7 mouse cellular contexts compared by ENCODE assay signal in the genomic region with DNA sequence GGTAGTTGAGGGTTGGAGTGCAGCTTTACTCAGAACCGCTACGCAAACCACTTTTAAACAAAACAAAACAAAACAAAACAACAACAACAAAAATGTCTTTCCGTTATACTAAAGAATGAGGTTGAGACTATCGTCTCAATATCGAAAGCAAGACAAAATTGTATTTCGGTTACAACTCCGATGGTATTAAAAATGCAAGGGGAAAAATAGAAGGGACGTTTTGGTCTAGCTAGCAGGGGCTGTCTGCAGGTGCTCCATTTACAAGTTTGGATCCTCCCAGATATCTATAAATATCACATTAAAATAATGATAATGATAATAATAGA. TPM values are rescaled to one million over a fixed set of nuclear protein-coding genes. Genes with fewer than 3 reads are reported as not detected.
DNase-seq lines count a peak whose midpoint lies in the region; ATAC-seq and TF ChIP-seq lines count a peak whose summit lies in the region.

TSS of gene Cd1d1 (minus strand) at position 27 of the 326 bp plus-strand sequence.

- no peaks in the 10 kb centered on the region for H3K9me3 ChIP-seq in lung, embryonic 16.5 days (ENCODE audit: control insufficient read depth, low read length)
- H3K9me3 ChIP-seq in embryonic facial prominence, embryonic 11.5 days (replicated peaks; ENCODE audit: control insufficient read depth, low read length) = no peaks in the 10 kb centered on the region
- H3K9me3 ChIP-seq in midbrain, postnatal 0 days (ENCODE audit: low read length) = no peaks in the 10 kb centered on the region

- no peaks in the 10 kb centered on the region for H3K36me3 ChIP-seq in lung, embryonic 16.5 days (ENCODE audit: control insufficient read depth, insufficient read depth, low read length)
- no peaks in the 10 kb centered on the region for H3K36me3 ChIP-seq in embryonic facial prominence, embryonic 11.5 days (replicated peaks; ENCODE audit: control insufficient read depth, insufficient read depth, low read depth, low read length)
- H3K36me3 ChIP-seq in midbrain, postnatal 0 days (ENCODE audit: insufficient read depth, low read length) = no peaks in the 10 kb centered on the region

- H3K4me2 ChIP-seq in lung, embryonic 16.5 days (ENCODE audit: low read depth, low read length) = peak within 1 kb of the TSS; percentile 80
- H3K4me2 ChIP-seq in embryonic facial prominence, embryonic 11.5 days (ENCODE audit: low read depth, low read length) = peak within 1 kb of the TSS; percentile 45
- peak within 1 kb of the TSS; percentile 63 for H3K4me2 ChIP-seq in midbrain, postnatal 0 days (ENCODE audit: low read depth, low read length, poor library complexity, severe bottlenecking)

- H3K9ac ChIP-seq in lung, embryonic 16.5 days (ENCODE audit: low read length) = peak within 1 kb of the TSS; percentile 81
- H3K9ac ChIP-seq in embryonic facial prominence, embryonic 11.5 days (replicated peaks; ENCODE audit: low read length) = peak within 1 kb of the TSS; percentile 80
- H3K9ac ChIP-seq in midbrain, postnatal 0 days (replicated peaks; ENCODE audit: low read length, poor library complexity, severe bottlenecking) = peak within 1 kb of the TSS; percentile 58

- H3K4me3 ChIP-seq in lung, embryonic 16.5 days (ENCODE audit: low read length) = peak within 1 kb of the TSS; percentile 68
- peak within 1 kb of the TSS; percentile 49 for H3K4me3 ChIP-seq in embryonic facial prominence, embryonic 11.5 days (ENCODE audit: low read depth, low read length)
- H3K4me3 ChIP-seq in midbrain, postnatal 0 days (ENCODE audit: low read depth, low read length) = peak within 1 kb of the TSS; percentile 49

- H3K27me3 ChIP-seq in lung, embryonic 16.5 days (ENCODE audit: control insufficient read depth, insufficient read depth, low read depth, low read length) = no peaks in the 10 kb centered on the region
- H3K27me3 ChIP-seq in embryonic facial prominence, embryonic 11.5 days (ENCODE audit: control insufficient read depth, insufficient read depth, low read length) = no peaks in the 10 kb centered on the region
- H3K27me3 ChIP-seq in midbrain, postnatal 0 days (ENCODE audit: insufficient read depth, low read length) = no peaks in the 10 kb centered on the region

- H3K4me1 ChIP-seq in lung, embryonic 16.5 days (replicated peaks; ENCODE audit: control insufficient read depth, insufficient read depth, low read length) = peaks cover 10% of the 10 kb centered on the region; the same call in 1 of the 2 replicates
- H3K4me1 ChIP-seq in embryonic facial prominence, embryonic 11.5 days (ENCODE audit: control insufficient read depth, insufficient read depth, low read length) = no peaks in the 10 kb centered on the region
- H3K4me1 ChIP-seq in midbrain, postnatal 0 days (ENCODE audit: insufficient read depth, low read length) = no peaks in the 10 kb centered on the region

- no peak for DNase-seq in lung, postnatal 36 days
- no peak for DNase-seq in embryonic facial prominence, embryonic 11.5 days (ENCODE audit: low spot score)
- DNase-seq in hindlimb bud, embryonic 11.5 days (ENCODE audit: extremely low spot score, low read depth, low spot score) = peak; percentile 5
- no peak for DNase-seq in midbrain, postnatal 0 days (ENCODE audit: low spot score)
- DNase-seq in natural killer cell, adult 2 months (ENCODE audit: low spot score in 2 of 2) = no peak
- DNase-seq in embryo, embryonic 10.5 days (ENCODE audit: low spot score) = no peak

- no peak for TF ChIP-seq CTCF in midbrain, postnatal 0 days (IDR thresholded peaks at IDR 0.05)

- WGBS in lung, embryonic 16.5 days = 14% methylated on average over 8 of the region's 8 CpGs
- WGBS in embryonic facial prominence, embryonic 11.5 days = 40% methylated on average over 8 of the region's 8 CpGs
- 10% methylated on average over 8 of the region's 8 CpGs for whole genome bisulfite sequencing in midbrain, postnatal 0 days

- peak within 1 kb of the TSS; percentile 95 for H3K27ac ChIP-seq in lung, embryonic 16.5 days (ENCODE audit: low read length)
- H3K27ac ChIP-seq in embryonic facial prominence, embryonic 11.5 days (replicated peaks; ENCODE audit: low read depth, low read length) = peak within 1 kb of the TSS; percentile 65; the same call in 1 of the 2 replicates
- H3K27ac ChIP-seq in midbrain, postnatal 0 days (ENCODE audit: low read depth, low read length) = peak within 1 kb of the TSS; percentile 71

- ATAC-seq in lung, embryonic 16.5 days (ENCODE audit: low read depth) = no peak
- ATAC-seq in embryonic facial prominence, embryonic 11.5 days (replicated peaks; ENCODE audit: insufficient number of reproducible peaks, low FRiP score, low TSS enrichment, low read depth) = no peak
- no peak for ATAC-seq in midbrain, postnatal 0 days (ENCODE audit: low FRiP score)

RNA-seq across cellular contexts. Expression of gene Cd1d1, which starts in this region (rescaled TPM):
- 37.7 and 38.6 TPM in 2 replicates for polyA plus RNA-seq in lung, embryonic 16.5 days (2015; fragmentation: Nextera tagmentation; extraction: Ambion mirVana)
- 25.0 and 29.4 TPM in 2 replicates for polyA plus RNA-seq in embryonic facial prominence, embryonic 11.5 days (2014; fragmentation: Nextera tagmentation; extraction: Ambion mirVana)
- total RNA-seq in midbrain, postnatal 0 days (2014; rRNA removed) = 15.2 and 16.2 TPM in 2 replicates
- 17.4 and 21.3 TPM in 2 replicates for polyA plus RNA-seq in midbrain, postnatal 0 days (2015; fragmentation: Nextera tagmentation; extraction: Ambion mirVana)
